Mouse (Mus musculus) thymus, adult 2 months (tissue): ENCODE measurements around the gene Pigl.

Experiments
- CTCF ChIP-seq: fragments of 200-500 bp; IDR thresholded peaks from 2 replicates; pipeline ENCODE4 v1.5.1; 2012; ENCODE audit warnings: mild to moderate bottlenecking, control low read depth, low read length, moderate library complexity, borderline replicate concordance; ENCODE audit not compliant: control insufficient read depth, poor library complexity, insufficient read depth; ENCODE audit errors: extremely low read depth
- POLR2A ChIP-seq: fragments of 200-500 bp; IDR thresholded peaks from 2 replicates; pipeline ENCODE4 v1.6.1; 2012; ENCODE audit warnings: mild to moderate bottlenecking, low read length, control low read depth, moderate library complexity; ENCODE audit not compliant: control insufficient read depth, poor library complexity, insufficient read depth; ENCODE audit errors: extremely low read depth

- TF ChIP-seq POLR2A (no peak), CTCF (no peak)
Measured at GRCm38 (mm10) chr11:62510956-62511355, 52.7 kb downstream of the Pigl start.
